Mouse (Mus musculus): ENCODE data around the gene Brd3.

Gene Brd3

GRCm38 (mm10) chr2:27400083-27400482 lies 107.4 kb downstream of the Brd3 start:
- Histone ChIP-seq H3K4me1 (replicated peaks; ENCODE audit: low read depth, low read length) (peaks cover 65% of the 10 kb centered on the region), H3K27me3 (ENCODE audit: insufficient read depth, low read length) (no peaks in the 10 kb centered on the region), H3K9me3 (ENCODE audit: low read length) (peaks cover 7% of the 10 kb centered on the region; the same call in 1 of the 2 replicates), H3K4me3 (replicated peaks; ENCODE audit: low read length) (no peak overlapping the region), H3K36me3 (ENCODE audit: insufficient read depth, low read length) (no peaks in the 10 kb centered on the region)
- TF ChIP-seq CTCF (conservative IDR thresholded peaks at IDR 0.05; ENCODE audit: low read length) (no peak), NANOG (IDR thresholded peaks at IDR 0.05; ENCODE audit: borderline replicate concordance, low read length) (no peak), POU5F1 (IDR thresholded peaks at IDR 0.05; ENCODE audit: borderline replicate concordance, low read length) (no peak)

GRCm38 (mm10) chr2:27396656-27397440 lies 110.6 kb downstream of the Brd3 start:
- TF ChIP-seq POU5F1 (IDR thresholded peaks at IDR 0.05; ENCODE audit: borderline replicate concordance, low read length) (no peak), NANOG (IDR thresholded peaks at IDR 0.05; ENCODE audit: borderline replicate concordance, low read length) (no peak), CTCF (conservative IDR thresholded peaks at IDR 0.05; ENCODE audit: low read length) (no peak)
- H3K9me3 ChIP-seq (ENCODE audit: low read length): peaks cover 7% of the 10 kb centered on the region; the same call in 1 of the 2 replicates

More at GRCm38 (mm10) chr2:27396656-27397440, 110.6 kb downstream of the Brd3 start:
- no peak overlapping the region for H3K4me3 ChIP-seq (replicated peaks; ENCODE audit: low read length)
- no peaks in the 10 kb centered on the region for H3K36me3 ChIP-seq (ENCODE audit: insufficient read depth, low read length)
- H3K27me3 ChIP-seq (ENCODE audit: insufficient read depth, low read length): no peaks in the 10 kb centered on the region
- peaks cover 51% of the 10 kb centered on the region for H3K4me1 ChIP-seq (replicated peaks; ENCODE audit: low read depth, low read length)

Data from E14TG2a.4 (cell line).